Mouse (Mus musculus) spleen, adult 2 months (tissue): ENCODE results near the gene Hand2.

Source experiments
- CTCF ChIP-seq: fragments of 200-500 bp; IDR thresholded peaks from 2 replicates; pipeline ENCODE4 v1.5.1; 2011; ENCODE audit warnings: mild to moderate bottlenecking, inconsistent platforms; ENCODE audit not compliant: insufficient read depth, insufficient read length, insufficient replicate concordance; ENCODE audit errors: extremely low read depth
- POLR2A ChIP-seq: fragments of 200-500 bp; IDR thresholded peaks from 2 replicates; pipeline ENCODE4 v1.6.1; 2011; ENCODE audit warnings: low read depth, low read length, inconsistent platforms

- TF ChIP-seq CTCF, result no peak
- TF ChIP-seq POLR2A, result no peak
Observed at GRCm38 (mm10) chr8:57348251-57348650, 27.5 kb downstream of the Hand2 start.
